Comparison of ENCODE assay signal across 1 mouse cellular context in the genomic region with DNA sequence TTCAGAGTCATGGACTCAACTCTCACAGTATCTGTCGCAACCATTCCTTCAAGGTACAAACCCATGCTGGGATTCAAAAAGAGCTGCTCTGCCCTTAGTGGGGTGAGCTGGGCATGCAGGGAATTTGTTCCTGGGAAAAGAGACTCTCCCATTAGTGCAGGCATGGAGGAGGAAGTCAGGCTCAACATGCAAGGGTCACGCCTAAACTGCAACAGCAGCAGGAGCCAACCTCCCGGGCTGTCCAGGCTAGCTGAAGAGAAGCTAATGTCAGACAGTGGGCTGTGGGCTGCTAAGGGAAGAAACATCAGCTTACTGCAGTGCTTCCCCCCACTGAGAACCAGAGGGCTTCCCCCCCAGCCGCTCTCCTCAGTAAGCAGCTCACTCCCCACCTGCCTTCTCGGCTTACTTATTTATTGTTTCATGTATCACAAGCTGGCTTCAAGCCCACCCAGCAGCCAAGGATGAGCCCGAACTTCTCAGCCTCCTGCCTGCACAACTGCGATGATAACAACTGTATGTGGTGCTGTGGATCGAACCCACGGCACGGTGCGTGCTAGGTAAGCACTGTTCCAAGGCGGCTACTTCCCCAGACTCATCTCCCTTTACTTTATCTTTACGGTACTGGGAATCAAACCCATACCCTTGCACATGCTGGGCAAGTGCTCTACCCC.
TF ChIP-seq lines count a peak whose summit lies in the region.

No protein-coding gene starts in this region.

TF ChIP-seq in MEL, 35 proteins besides CTCF, POLR2A, EP300 and RAD21:
- TF ChIP-seq ETS1 (IDR thresholded peaks at IDR 0.05; ENCODE audit: low read depth, low read length) (no peak), MEF2A (IDR thresholded peaks at IDR 0.05; ENCODE audit: extremely low read depth, insufficient replicate concordance, low read depth, low read length, poor library complexity, severe bottlenecking) (no peak), KAT2A (conservative IDR thresholded peaks at IDR 0.05; ENCODE audit: low read depth, low read length) (no peak), JUND (IDR thresholded peaks at IDR 0.05; ENCODE audit: low read depth, low read length) (no peak), ZMIZ1 (IDR thresholded peaks at IDR 0.05; ENCODE audit: low read depth, low read length) (no peak)
